Mouse (Mus musculus) limb, embryonic 13.5 days (tissue): ENCODE data around the gene Nubpl. TPM values are rescaled to one million over a fixed set of nuclear protein-coding genes. Genes with fewer than 3 reads are reported as not detected.
"Not testable (repeated sequence)": the region's sequence is repeated elsewhere in the genome, so short reads cannot be mapped to it uniquely, and the experiment has no call there.

Experiments used
- ATAC-seq: fragments of 200-750 bp; cut with Nextera tagmentation; 2 replicates; pipeline ENCODE4 v1.8.0; 2017; ENCODE audit warnings: low read depth, moderate number of reproducible peaks, moderate TSS enrichment; ENCODE audit not compliant: low FRiP score
- H3K27ac ChIP-seq: fragments of 300-500 bp; sonication (generic); 2 replicates; pipeline ENCODE4 v1.5.1; 2015; ENCODE audit warnings: inconsistent platforms, mild to moderate bottlenecking, moderate library complexity
- H3K27me3 ChIP-seq: fragments of 300-500 bp; sonication (generic); 2 replicates; pipeline ENCODE4 v1.6.1; 2015; ENCODE audit warnings: mild to moderate bottlenecking, inconsistent platforms
- H3K36me3 ChIP-seq: fragments of 300-500 bp; sonication (generic); 2 replicates; pipeline ENCODE4 v1.6.1; 2015; ENCODE audit warnings: inconsistent platforms, mild to moderate bottlenecking, moderate library complexity
- H3K4me1 ChIP-seq: fragments of 300-500 bp; sonication (generic); 2 replicates; pipeline ENCODE4 v1.6.1; 2015; ENCODE audit warnings: inconsistent platforms
- H3K4me2 ChIP-seq: fragments of 300-500 bp; sonication (generic); replicated peaks from 2 replicates; pipeline ENCODE4 v1.6.1; 2015; ENCODE audit warnings: inconsistent platforms, mild to moderate bottlenecking, moderate library complexity
- H3K4me3 ChIP-seq: fragments of 300-500 bp; sonication (generic); 2 replicates; pipeline ENCODE4 v1.5.1; 2015; ENCODE audit warnings: moderate library complexity, mild to moderate bottlenecking, inconsistent platforms
- H3K9ac ChIP-seq: fragments of 300-500 bp; sonication (generic); 2 replicates; pipeline ENCODE4 v1.6.1; 2015; ENCODE audit warnings: mild to moderate bottlenecking, inconsistent platforms
- H3K9me3 ChIP-seq: fragments of 300-500 bp; sonication (generic); 2 replicates; pipeline ENCODE4 v1.6.1; 2016; ENCODE audit warnings: inconsistent platforms
- WGBS: fragments of 180-500 bp; shearing (Covaris S2); methylation state at CpG from one replicate; pipeline ENCODE4 v1.1.7; 2015; 5-methylcytosine and 5-hydroxymethylcytosine counted together
- polyA plus RNA-seq: library from polyadenylated mRNA; unstranded; fragments of >200 nt; fragmentation: Nextera tagmentation; extraction: Ambion mirVana; gene quantifications from 2 replicates; pipeline ENCODE4 v1.2.1, GENCODE M21; 2015

Gene Nubpl
- polyA plus RNA-seq: 13.8 and 15.6 TPM in 2 replicates

GRCm38 (mm10) chr12:52097650-52098070 lies at the start of gene Nubpl:
TSS of gene Nubpl (plus strand) at chr12:52097737.
- under 1% methylated on average over 32 of the region's 32 CpGs for WGBS
- peak within 1 kb of the TSS; percentile 88 for H3K9ac ChIP-seq
- H3K4me2 ChIP-seq: peak within 1 kb of the TSS; percentile 62
- peak within 1 kb of the TSS; percentile 84 for H3K4me3 ChIP-seq
- ATAC-seq: peak; percentile 96
- peak within 1 kb of the TSS; percentile 55 for H3K27ac ChIP-seq
- no peaks in the 10 kb centered on the region for H3K27me3 ChIP-seq
- H3K4me1 ChIP-seq: peaks cover 4% of the 10 kb centered on the region; the same call in 1 of the 2 replicates
- H3K9me3 ChIP-seq: no peaks in the 10 kb centered on the region
- H3K36me3 ChIP-seq: no peaks in the 10 kb centered on the region

- Histone ChIP-seq H3K4me2 (no peak overlapping the region), H3K27ac (no peak overlapping the region), H3K9ac (no peak overlapping the region), H3K4me3 (no peak overlapping the region), H3K36me3 (no peaks in the 10 kb centered on the region), H3K9me3 (no peaks in the 10 kb centered on the region; the same call in 1 of the 2 replicates), H3K4me1 (no peaks in the 10 kb centered on the region), H3K27me3 (no peaks in the 10 kb centered on the region)
- no peak for ATAC-seq
- WGBS: 62% methylated on average over 2 of the region's 2 CpGs
These were observed 48.2 kb upstream of the Nubpl start for GRCm38 (mm10) chr12:52049324-52049723.

- H3K36me3 ChIP-seq, H3K9ac ChIP-seq, H3K9me3 ChIP-seq, H3K4me1 ChIP-seq, H3K27me3 ChIP-seq, ATAC-seq, H3K27ac ChIP-seq, H3K4me2 ChIP-seq, H3K4me3 ChIP-seq: not testable (repeated sequence)
- 8% methylated on average over 2 of the region's 3 CpGs for WGBS
These were observed 18.2 kb upstream of the Nubpl start for GRCm38 (mm10) chr12:52079296-52079695.

- 71% methylated on average over 13 of the region's 13 CpGs for WGBS
- ATAC-seq: peak; percentile 67
- H3K27ac ChIP-seq: no peak overlapping the region
- no peak overlapping the region for H3K9ac ChIP-seq
- H3K9me3 ChIP-seq: no peaks in the 10 kb centered on the region
- H3K4me3 ChIP-seq: peak overlapping the region; percentile 84
- peaks cover 4% of the 10 kb centered on the region; the same call in 1 of the 2 replicates for H3K4me1 ChIP-seq
- H3K27me3 ChIP-seq: no peaks in the 10 kb centered on the region
- no peaks in the 10 kb centered on the region for H3K36me3 ChIP-seq
- H3K4me2 ChIP-seq: peak overlapping the region; percentile 62
These were observed 388 bp upstream of the Nubpl start for GRCm38 (mm10) chr12:52097049-52097649.

GRCm38 (mm10) chr12:52120276-52120675 lies 22.7 kb downstream of the Nubpl start:
- Histone ChIP-seq H3K4me3 (no peak overlapping the region), H3K27me3 (no peaks in the 10 kb centered on the region), H3K27ac (no peak overlapping the region), H3K9me3 (no peaks in the 10 kb centered on the region), H3K36me3 (no peaks in the 10 kb centered on the region), H3K4me1 (no peaks in the 10 kb centered on the region), H3K4me2 (no peak overlapping the region), H3K9ac (no peak overlapping the region)
- no peak for ATAC-seq

- Histone ChIP-seq H3K27ac (0 out of 2 replicates have a peak overlapping the region, but pooled peaks have one; percentile 23), H3K4me3 (no peak overlapping the region), H3K4me1 (peaks cover 12% of the 10 kb centered on the region), H3K9ac (no peak overlapping the region), H3K27me3 (no peaks in the 10 kb centered on the region), H3K4me2 (no peak overlapping the region), H3K36me3 (no peaks in the 10 kb centered on the region), H3K9me3 (no peaks in the 10 kb centered on the region)
- no peak for ATAC-seq
- WGBS: 24% methylated on average over 3 of the region's 3 CpGs
These were observed 28.9 kb downstream of the Nubpl start for GRCm38 (mm10) chr12:52126407-52126806.

GRCm38 (mm10) chr12:52129072-52129471 lies 31.5 kb downstream of the Nubpl start:
- Histone ChIP-seq H3K4me2 (no peak overlapping the region), H3K27ac (no peak overlapping the region), H3K9me3 (no peaks in the 10 kb centered on the region), H3K36me3 (no peaks in the 10 kb centered on the region), H3K4me3 (no peak overlapping the region), H3K9ac (no peak overlapping the region), H3K4me1 (peaks cover 19% of the 10 kb centered on the region), H3K27me3 (no peaks in the 10 kb centered on the region)
- ATAC-seq: no peak
- 89% methylated on average over 3 of the region's 3 CpGs for WGBS

- H3K9me3 ChIP-seq: no peaks in the 10 kb centered on the region
- H3K27me3 ChIP-seq: no peaks in the 10 kb centered on the region
- H3K36me3 ChIP-seq: no peaks in the 10 kb centered on the region
- peak overlapping the region; percentile 45 for H3K4me2 ChIP-seq
- 10% methylated on average over 10 of the region's 10 CpGs for WGBS
- H3K4me1 ChIP-seq: peaks cover 15% of the 10 kb centered on the region
- H3K4me3 ChIP-seq: no peak overlapping the region
- H3K9ac ChIP-seq: no peak overlapping the region; the same call in 1 of the 2 replicates
- no peak for ATAC-seq
- H3K27ac ChIP-seq: no peak overlapping the region
These were observed 34.7 kb downstream of the Nubpl start for GRCm38 (mm10) chr12:52132256-52132655.

GRCm38 (mm10) chr12:52138296-52138695 lies 40.8 kb downstream of the Nubpl start:
- 80% methylated on average over 4 of the region's 4 CpGs for WGBS
- no peak overlapping the region for H3K9ac ChIP-seq
- ATAC-seq: no peak
- no peak overlapping the region for H3K4me2 ChIP-seq
- no peaks in the 10 kb centered on the region for H3K27me3 ChIP-seq
- no peak overlapping the region for H3K27ac ChIP-seq
- H3K4me3 ChIP-seq: no peak overlapping the region
- peaks cover 8% of the 10 kb centered on the region for H3K4me1 ChIP-seq
- H3K9me3 ChIP-seq: no peaks in the 10 kb centered on the region
- H3K36me3 ChIP-seq: no peaks in the 10 kb centered on the region

- Histone ChIP-seq H3K4me2 (no peak overlapping the region), H3K4me1 (no peaks in the 10 kb centered on the region), H3K27me3 (no peaks in the 10 kb centered on the region), H3K9me3 (no peaks in the 10 kb centered on the region), H3K27ac (no peak overlapping the region), H3K9ac (no peak overlapping the region), H3K4me3 (no peak overlapping the region), H3K36me3 (peaks cover 6% of the 10 kb centered on the region)
- 74% methylated on average over 2 of the region's 2 CpGs for WGBS
- ATAC-seq: no peak
These were observed 49.1 kb downstream of the Nubpl start for GRCm38 (mm10) chr12:52146639-52147038.

GRCm38 (mm10) chr12:52149448-52149847 lies 51.9 kb downstream of the Nubpl start:
- no peak overlapping the region for H3K4me2 ChIP-seq

GRCm38 (mm10) chr12:52152071-52152470 lies 54.5 kb downstream of the Nubpl start:
- Histone ChIP-seq H3K4me2 (no peak overlapping the region), H3K4me1 (no peaks in the 10 kb centered on the region), H3K9ac (no peak overlapping the region), H3K9me3 (no peaks in the 10 kb centered on the region), H3K4me3 (no peak overlapping the region), H3K27ac (no peak overlapping the region), H3K27me3 (no peaks in the 10 kb centered on the region), H3K36me3 (no peaks in the 10 kb centered on the region)
- ATAC-seq: no peak
- 97% methylated on average over 3 of the region's 3 CpGs for WGBS

More at GRCm38 (mm10) chr12:52149448-52149847, 51.9 kb downstream of the Nubpl start:
- Histone ChIP-seq H3K27ac (no peak overlapping the region), H3K36me3 (no peaks in the 10 kb centered on the region), H3K9me3 (no peaks in the 10 kb centered on the region), H3K27me3 (no peaks in the 10 kb centered on the region), H3K9ac (no peak overlapping the region), H3K4me1 (no peaks in the 10 kb centered on the region), H3K4me3 (no peak overlapping the region)
- WGBS: 85% methylated on average over 3 of the region's 3 CpGs
- ATAC-seq: no peak

GRCm38 (mm10) chr12:52154906-52155305 lies 57.4 kb downstream of the Nubpl start:
- H3K9ac ChIP-seq: no peak overlapping the region
- no peak overlapping the region for H3K27ac ChIP-seq
- no peaks in the 10 kb centered on the region for H3K9me3 ChIP-seq
- whole genome bisulfite sequencing: 89% methylated on average over 4 of the region's 4 CpGs
- no peak overlapping the region for H3K4me3 ChIP-seq
- H3K27me3 ChIP-seq: no peaks in the 10 kb centered on the region
- no peaks in the 10 kb centered on the region for H3K36me3 ChIP-seq
- ATAC-seq: no peak
- H3K4me1 ChIP-seq: no peaks in the 10 kb centered on the region
- no peak overlapping the region for H3K4me2 ChIP-seq
